Mouse (Mus musculus): ENCODE results near the gene Drd5. TPM values are rescaled to one million over a fixed set of nuclear protein-coding genes. Genes with fewer than 3 reads are reported as not detected.

Drd5 gene
- total RNA-seq, 1 experiment = not detected

DNA sequence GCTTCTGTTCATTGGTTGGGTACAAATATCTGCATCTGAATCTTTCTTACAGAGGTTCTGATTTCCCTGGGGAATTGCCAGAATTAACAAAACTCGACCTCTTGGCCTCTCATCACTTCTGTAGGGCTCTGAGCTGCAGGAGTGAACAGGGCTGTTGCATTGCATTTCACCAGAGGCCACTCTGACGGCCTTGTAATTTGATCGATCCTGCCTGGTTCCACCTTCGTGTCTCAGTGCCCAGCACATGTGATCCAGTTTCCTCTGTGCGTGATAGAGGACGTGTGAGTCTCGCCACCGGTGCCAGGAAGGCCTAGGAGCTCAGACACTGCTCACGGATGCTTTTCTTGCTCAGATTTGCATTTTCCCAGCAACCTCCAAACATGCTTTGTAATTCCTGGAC, 33.4 kb upstream of the Drd5 start:
- Histone ChIP-seq H3K9ac (ENCODE audit: insufficient read depth, low read depth, low read length, poor library complexity, severe bottlenecking) (no peak overlapping the region), H3K27ac (ENCODE audit: insufficient read depth, low read depth, low read length, poor library complexity, severe bottlenecking) (no peak overlapping the region), H3K4me3 (ENCODE audit: insufficient read depth in 1 of 2, low read depth in 1 of 2, low read length in 2 of 2, poor library complexity in 1 of 2, severe bottlenecking in 1 of 2) (no peak overlapping the region), H3K9me3 (ENCODE audit: control insufficient read depth, insufficient read depth, low read depth, low read length) (no peaks in the 10 kb centered on the region), H3K36me3 (ENCODE audit: control insufficient read depth, insufficient read depth, low read length, poor library complexity, severe bottlenecking) (no peaks in the 10 kb centered on the region), H3K4me1 (ENCODE audit: control insufficient read depth in 2 of 2, insufficient read depth in 2 of 2, low read length in 2 of 2, poor library complexity in 1 of 2) (no peaks in the 10 kb centered on the region)
- in situ Hi-C loops (cut with MboI; ENCODE audit: low sequenced_read_pairs in 2 of 2, unreplicated experiment in 2 of 2) = no loop called here
- DNase-seq (ENCODE audit: low read depth, low spot score) = no peak
- TF ChIP-seq ZNF384 (IDR thresholded peaks at IDR 0.05; ENCODE audit: low read depth, low read length) (no peak), CHD2 (IDR thresholded peaks at IDR 0.05; ENCODE audit: low read depth, low read length) (no peak), MAFK (IDR thresholded peaks at IDR 0.05; ENCODE audit: insufficient read depth, low read depth, low read length) (no peak), ZC3H11A (IDR thresholded peaks at IDR 0.05; ENCODE audit: borderline replicate concordance, low read depth, low read length) (no peak), HCFC1 (IDR thresholded peaks at IDR 0.05; ENCODE audit: borderline replicate concordance, insufficient read depth, low read length) (no peak)

DNA sequence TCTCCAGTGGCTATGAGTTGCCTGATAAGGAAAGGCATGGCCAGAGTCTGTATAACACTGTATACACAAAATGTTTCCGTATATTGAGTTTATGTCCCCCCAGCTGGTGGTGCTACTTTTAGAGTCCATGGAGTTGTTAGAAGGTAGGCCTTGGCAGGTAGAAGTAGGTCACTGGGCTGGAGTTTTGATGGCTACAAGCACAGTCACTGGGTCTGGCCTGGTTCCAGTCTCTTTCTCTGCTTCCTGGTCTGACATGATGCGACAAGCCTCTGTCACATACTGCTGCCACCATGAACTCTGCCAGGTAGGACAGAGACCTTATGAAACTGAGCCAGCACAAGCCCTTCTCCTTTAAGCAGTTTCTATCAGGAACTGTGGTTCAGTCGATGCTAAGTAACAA, 30.7 kb upstream of the Drd5 start:
- in situ Hi-C loops (cut with MboI; ENCODE audit: low sequenced_read_pairs in 2 of 2, unreplicated experiment in 2 of 2) = no loop called here
- no peak overlapping the region for H3K27ac ChIP-seq (ENCODE audit: insufficient read depth, low read depth, low read length, poor library complexity, severe bottlenecking)
- no peaks in the 10 kb centered on the region for H3K9me3 ChIP-seq (ENCODE audit: control insufficient read depth, insufficient read depth, low read depth, low read length)
- no peak overlapping the region for H3K4me3 ChIP-seq (ENCODE audit: insufficient read depth in 1 of 2, low read depth in 1 of 2, low read length in 2 of 2, poor library complexity in 1 of 2, severe bottlenecking in 1 of 2)
- no peak overlapping the region for H3K9ac ChIP-seq (ENCODE audit: insufficient read depth, low read depth, low read length, poor library complexity, severe bottlenecking)
- H3K4me1 ChIP-seq (ENCODE audit: control insufficient read depth in 2 of 2, insufficient read depth in 2 of 2, low read length in 2 of 2, poor library complexity in 1 of 2) = no peaks in the 10 kb centered on the region
- no peak for DNase-seq (ENCODE audit: low read depth, low spot score)
- no peak for TF ChIP-seq CHD2 (IDR thresholded peaks at IDR 0.05; ENCODE audit: low read depth, low read length)
- TF ChIP-seq ZC3H11A (IDR thresholded peaks at IDR 0.05; ENCODE audit: borderline replicate concordance, low read depth, low read length) = no peak
- TF ChIP-seq ZNF384 (IDR thresholded peaks at IDR 0.05; ENCODE audit: low read depth, low read length) = no peak
- TF ChIP-seq MAFK (IDR thresholded peaks at IDR 0.05; ENCODE audit: insufficient read depth, low read depth, low read length) = no peak
- no peak for TF ChIP-seq HCFC1 (IDR thresholded peaks at IDR 0.05; ENCODE audit: borderline replicate concordance, insufficient read depth, low read length)
- no peaks in the 10 kb centered on the region for H3K36me3 ChIP-seq (ENCODE audit: control insufficient read depth, insufficient read depth, low read length, poor library complexity, severe bottlenecking)

DNA sequence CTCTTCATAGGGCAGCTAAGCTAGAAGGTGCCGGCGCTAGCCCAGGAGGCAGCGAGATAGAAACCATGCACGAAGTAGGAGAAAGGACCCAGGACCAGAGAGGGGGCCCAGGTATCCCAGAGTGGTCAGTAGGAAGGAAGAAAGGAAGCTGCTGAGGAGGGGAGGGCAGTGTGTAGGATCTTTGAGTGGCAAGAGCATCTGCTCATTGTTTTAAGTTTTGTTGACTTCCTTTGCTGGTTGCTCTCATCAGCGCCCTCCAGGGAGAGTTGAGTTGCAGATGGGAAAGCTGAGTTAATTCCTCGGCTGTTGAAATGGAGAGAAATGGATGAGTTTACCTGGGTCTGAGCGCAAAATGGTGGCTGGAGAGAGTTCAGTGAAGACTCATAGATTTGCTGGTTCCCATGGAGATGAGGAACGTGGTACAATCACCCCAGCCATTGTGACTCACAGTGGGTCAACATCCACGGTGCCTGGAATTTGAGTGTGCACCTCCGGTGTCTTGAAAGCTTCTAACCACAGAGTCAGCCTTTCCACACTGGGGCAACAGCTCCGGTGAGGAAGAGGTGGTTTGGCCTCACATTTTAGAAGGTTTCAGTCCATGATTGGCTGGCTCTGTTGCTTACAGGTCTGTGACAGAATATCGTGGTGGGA, 17.3 kb upstream of the Drd5 start:
- TF ChIP-seq MAFK (IDR thresholded peaks at IDR 0.05; ENCODE audit: insufficient read depth, low read depth, low read length) = no peak
- TF ChIP-seq ZC3H11A (IDR thresholded peaks at IDR 0.05; ENCODE audit: borderline replicate concordance, low read depth, low read length) = no peak
- no peak for TF ChIP-seq HCFC1 (IDR thresholded peaks at IDR 0.05; ENCODE audit: borderline replicate concordance, insufficient read depth, low read length)
- no peak for TF ChIP-seq ZNF384 (IDR thresholded peaks at IDR 0.05; ENCODE audit: low read depth, low read length)
- TF ChIP-seq CHD2 (IDR thresholded peaks at IDR 0.05; ENCODE audit: low read depth, low read length) = no peak
- no peak overlapping the region for H3K4me3 ChIP-seq (ENCODE audit: insufficient read depth in 1 of 2, low read depth in 1 of 2, low read length in 2 of 2, poor library complexity in 1 of 2, severe bottlenecking in 1 of 2)
- H3K27ac ChIP-seq (ENCODE audit: insufficient read depth, low read depth, low read length, poor library complexity, severe bottlenecking) = no peak overlapping the region
- H3K4me1 ChIP-seq (ENCODE audit: control insufficient read depth in 2 of 2, insufficient read depth in 2 of 2, low read length in 2 of 2, poor library complexity in 1 of 2) = peaks cover 2% of the 10 kb centered on the region in 2 experiments; a peak in 1 of 4 replicates
- H3K9me3 ChIP-seq (ENCODE audit: control insufficient read depth, insufficient read depth, low read depth, low read length) = no peaks in the 10 kb centered on the region
- in situ Hi-C loops (cut with MboI; ENCODE audit: low sequenced_read_pairs in 2 of 2, unreplicated experiment in 2 of 2) = loop anchor here (10.0 to 25.0 kb wide), 3 partner anchors 213 to 460 kb away; no protein-coding TSS in a partner anchor
- H3K9ac ChIP-seq (ENCODE audit: insufficient read depth, low read depth, low read length, poor library complexity, severe bottlenecking) = no peak overlapping the region
- DNase-seq (ENCODE audit: low read depth, low spot score) = no peak
- no peaks in the 10 kb centered on the region for H3K36me3 ChIP-seq (ENCODE audit: control insufficient read depth, insufficient read depth, low read length, poor library complexity, severe bottlenecking)

DNA sequence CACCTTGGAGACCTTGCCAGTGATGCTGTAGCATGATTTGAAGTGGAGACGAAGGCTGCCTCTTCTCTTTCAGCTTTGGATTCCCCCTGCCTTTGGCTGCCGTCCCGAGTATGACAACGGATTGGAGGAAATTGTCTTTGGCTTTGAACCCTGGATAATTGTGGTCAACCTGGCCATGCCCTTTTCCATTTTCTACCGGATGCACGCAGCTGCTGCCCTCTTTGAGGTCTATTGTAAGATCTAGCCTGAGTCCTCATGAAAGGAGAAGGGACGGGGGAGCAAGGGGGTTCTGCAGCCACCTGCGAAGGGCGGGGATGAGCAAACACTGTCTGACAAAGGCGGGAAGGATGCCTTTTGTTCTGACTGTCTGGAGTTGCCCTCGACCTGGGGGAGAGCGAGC, 16.5 kb upstream of the Drd5 start:
- no peak for DNase-seq (ENCODE audit: low read depth, low spot score)
- peaks cover 2% of the 10 kb centered on the region in 2 experiments; a peak in 1 of 4 replicates for H3K4me1 ChIP-seq (ENCODE audit: control insufficient read depth in 2 of 2, insufficient read depth in 2 of 2, low read length in 2 of 2, poor library complexity in 1 of 2)
- no peaks in the 10 kb centered on the region for H3K36me3 ChIP-seq (ENCODE audit: control insufficient read depth, insufficient read depth, low read length, poor library complexity, severe bottlenecking)
- no peak overlapping the region for H3K4me3 ChIP-seq (ENCODE audit: insufficient read depth in 1 of 2, low read depth in 1 of 2, low read length in 2 of 2, poor library complexity in 1 of 2, severe bottlenecking in 1 of 2)
- no peak overlapping the region for H3K27ac ChIP-seq (ENCODE audit: insufficient read depth, low read depth, low read length, poor library complexity, severe bottlenecking)
- H3K9ac ChIP-seq (ENCODE audit: insufficient read depth, low read depth, low read length, poor library complexity, severe bottlenecking) = no peak overlapping the region
- H3K9me3 ChIP-seq (ENCODE audit: control insufficient read depth, insufficient read depth, low read depth, low read length) = no peaks in the 10 kb centered on the region
- TF ChIP-seq HCFC1 (IDR thresholded peaks at IDR 0.05; ENCODE audit: borderline replicate concordance, insufficient read depth, low read length) (no peak), ZNF384 (IDR thresholded peaks at IDR 0.05; ENCODE audit: low read depth, low read length) (no peak), MAFK (IDR thresholded peaks at IDR 0.05; ENCODE audit: insufficient read depth, low read depth, low read length) (no peak), CHD2 (IDR thresholded peaks at IDR 0.05; ENCODE audit: low read depth, low read length) (no peak), ZC3H11A (IDR thresholded peaks at IDR 0.05; ENCODE audit: borderline replicate concordance, low read depth, low read length) (no peak)
- in situ Hi-C loops (cut with MboI; ENCODE audit: low sequenced_read_pairs in 2 of 2, unreplicated experiment in 2 of 2) = loop anchor here (10.0 to 25.0 kb wide), 3 partner anchors 212 to 460 kb away; no protein-coding TSS in a partner anchor

All from ES-E14 (cell line).